Mouse (Mus musculus) lung, postnatal 0 days (tissue): ENCODE data around the gene Tulp2. TPM values are rescaled to one million over a fixed set of nuclear protein-coding genes. Genes with fewer than 3 reads are reported as not detected.
"Not testable (repeated sequence)": the region's sequence is repeated elsewhere in the genome, so short reads cannot be mapped to it uniquely, and the experiment has no call there.

Source experiments
- ATAC-seq: fragments of 200-750 bp; cut with Nextera tagmentation; 2 replicates; pipeline ENCODE4 v1.8.0; 2017; ENCODE audit warnings: moderate library complexity
- DNase-seq: peaks from one replicate; pipeline ENCODE4 v3.0.0-alpha.2; 2016; ENCODE audit warnings: low spot score
- H3K27ac ChIP-seq: fragments of 300-500 bp; sonication (generic); 2 replicates; pipeline ENCODE4 v1.5.1; 2014; ENCODE audit warnings: antibody characterized with exemption, mild to moderate bottlenecking, low read length, mixed read lengths
- H3K27me3 ChIP-seq: fragments of 300-500 bp; sonication (generic); replicated peaks from 2 replicates; pipeline ENCODE4 v1.6.1; 2014; ENCODE audit warnings: low read length, mixed read lengths; ENCODE audit not compliant: insufficient read depth
- H3K36me3 ChIP-seq: fragments of 300-500 bp; sonication (generic); 2 replicates; pipeline ENCODE4 v1.6.1; 2014; ENCODE audit warnings: low read length, mixed read lengths; ENCODE audit not compliant: insufficient read depth
- H3K4me1 ChIP-seq: fragments of 300-500 bp; sonication (generic); 2 replicates; pipeline ENCODE4 v1.6.1; 2014; ENCODE audit warnings: antibody characterized with exemption, low read depth, low read length, mixed read lengths; ENCODE audit not compliant: insufficient read depth
- H3K4me2 ChIP-seq: fragments of 300-500 bp; sonication (generic); replicated peaks from 2 replicates; pipeline ENCODE4 v1.6.1; 2014; ENCODE audit warnings: low read depth, mild to moderate bottlenecking, low read length, moderate library complexity, mixed read lengths
- H3K4me3 ChIP-seq: fragments of 300-500 bp; sonication (generic); 2 replicates; pipeline ENCODE4 v1.5.1; 2014; ENCODE audit warnings: low read depth, low read length
- H3K9ac ChIP-seq: fragments of 300-500 bp; sonication (generic); replicated peaks from 2 replicates; pipeline ENCODE4 v1.6.1; 2014; ENCODE audit warnings: low read depth, mild to moderate bottlenecking
- H3K9me3 ChIP-seq: fragments of 300-500 bp; sonication (generic); 2 replicates; pipeline ENCODE4 v1.6.1; 2016; ENCODE audit warnings: low read length, mixed read lengths
- CTCF ChIP-seq: IDR thresholded peaks from 2 replicates; pipeline ENCODE4 v1.5.1; 2016; ENCODE audit warnings: antibody characterized with exemption, mild to moderate bottlenecking
- EP300 ChIP-seq: IDR thresholded peaks from 2 replicates; pipeline ENCODE4 v1.6.1; 2016; ENCODE audit warnings: antibody characterized with exemption, mild to moderate bottlenecking, control low read depth
- WGBS: fragments of 180-500 bp; shearing (Covaris S2); extraction: QIAGEN DNeasy Blood & Tissue Kit; methylation state at CpG from one replicate; pipeline ENCODE4 v1.1.7; 2014; 5-methylcytosine and 5-hydroxymethylcytosine counted together
- polyA plus RNA-seq: library from polyadenylated mRNA; unstranded; fragments of >200 nt; fragmentation: Nextera tagmentation; extraction: Ambion mirVana; gene quantifications from 2 replicates; pipeline ENCODE4 v1.2.1, GENCODE M21; 2015

Tulp2 gene
- polyA plus RNA-seq, 1 experiment from 2014 or later, result 0.25 TPM

- WGBS, result 25% methylated on average over 7 of the region's 7 CpGs
- Histone ChIP-seq H3K4me2 (peak overlapping the region; percentile 86), H3K36me3 (peaks cover 6% of the 10 kb centered on the region; the same call in 1 of the 2 replicates), H3K4me3 (peak overlapping the region; percentile 79), H3K27me3 (no peaks in the 10 kb centered on the region), H3K27ac (no peak overlapping the region), H3K9ac (0 out of 2 replicates have a peak overlapping the region, but pooled peaks have one; percentile 16), H3K4me1 (peaks cover 6% of the 10 kb centered on the region; the same call in 1 of the 2 replicates), H3K9me3 (no peaks in the 10 kb centered on the region)
- no peak for TF ChIP-seq CTCF
- ATAC-seq (peak; percentile 55), DNase-seq (peak; percentile 74)
Measured at GRCm38 (mm10) chr7:45467090-45467670, 14.5 kb upstream of the Tulp2 start.

GRCm38 (mm10) chr7:45470869-45471268 lies 10.8 kb upstream of the Tulp2 start:
- Histone ChIP-seq H3K9ac (no peak overlapping the region), H3K9me3 (no peaks in the 10 kb centered on the region), H3K4me2 (no peak overlapping the region), H3K4me1 (peaks cover 7% of the 10 kb centered on the region; the same call in 1 of the 2 replicates), H3K4me3 (no peak overlapping the region), H3K36me3 (no peaks in the 10 kb centered on the region), H3K27me3 (no peaks in the 10 kb centered on the region), H3K27ac (no peak overlapping the region)
- no peak for ATAC-seq
- peak; percentile 83 for DNase-seq
- 6% methylated on average over 3 of the region's 3 CpGs for WGBS
- TF ChIP-seq EP300, result no peak
- TF ChIP-seq CTCF, result peak; percentile 85

- H3K4me3 ChIP-seq, result 0 out of 2 replicates have a peak overlapping the region, but pooled peaks have one; percentile 12
- DNase-seq, result peak; percentile 72
Measured at GRCm38 (mm10) chr7:45475291-45475969, 6.2 kb upstream of the Tulp2 start.

GRCm38 (mm10) chr7:45476453-45476852 lies 5.2 kb upstream of the Tulp2 start:
- H3K4me1 ChIP-seq, result 0 out of 2 replicates have a peak, but pooled peaks cover 2% of the 10 kb centered on the region
- H3K9ac ChIP-seq, result no peak overlapping the region
- no peaks in the 10 kb centered on the region for H3K27me3 ChIP-seq
- H3K4me3 ChIP-seq, result no peak overlapping the region
- no peak overlapping the region for H3K27ac ChIP-seq
- no peaks in the 10 kb centered on the region for H3K36me3 ChIP-seq
- DNase-seq, result no peak
- H3K9me3 ChIP-seq, result no peaks in the 10 kb centered on the region
- no peak for TF ChIP-seq CTCF
- no peak for ATAC-seq
- WGBS, result 52% methylated on average over 1 of the region's 1 CpGs
- no peak overlapping the region for H3K4me2 ChIP-seq

More at GRCm38 (mm10) chr7:45475291-45475969, 6.2 kb upstream of the Tulp2 start:
- H3K9ac ChIP-seq, result no peak overlapping the region
- 51% methylated on average over 16 of the region's 16 CpGs for WGBS
- no peaks in the 10 kb centered on the region for H3K9me3 ChIP-seq
- ATAC-seq, result peak; percentile 55
- 0 out of 2 replicates have a peak overlapping the region, but pooled peaks have one; percentile 20 for H3K4me2 ChIP-seq
- no peak overlapping the region for H3K27ac ChIP-seq
- TF ChIP-seq CTCF (no peak), EP300 (no peak)
- 0 out of 2 replicates have a peak, but pooled peaks cover 2% of the 10 kb centered on the region for H3K4me1 ChIP-seq
- no peaks in the 10 kb centered on the region for H3K27me3 ChIP-seq
- H3K36me3 ChIP-seq, result no peaks in the 10 kb centered on the region

GRCm38 (mm10) chr7:45477003-45477402 lies 4.7 kb upstream of the Tulp2 start:
- no peak overlapping the region for H3K4me2 ChIP-seq
- WGBS, result 4% methylated on average over 3 of the region's 3 CpGs
- H3K9me3 ChIP-seq, result no peaks in the 10 kb centered on the region
- no peak overlapping the region for H3K4me3 ChIP-seq
- H3K9ac ChIP-seq, result no peak overlapping the region
- no peaks in the 10 kb centered on the region for H3K36me3 ChIP-seq
- no peaks in the 10 kb centered on the region for H3K27me3 ChIP-seq
- peak; percentile 84 for DNase-seq
- ATAC-seq, result peak; percentile 52
- 0 out of 2 replicates have a peak, but pooled peaks cover 2% of the 10 kb centered on the region for H3K4me1 ChIP-seq
- TF ChIP-seq CTCF (peak; percentile 83), EP300 (no peak)
- no peak overlapping the region for H3K27ac ChIP-seq

- H3K9me3 ChIP-seq, result no peaks in the 10 kb centered on the region
- H3K27ac ChIP-seq, result no peak overlapping the region
- TF ChIP-seq EP300, result no peak
- TF ChIP-seq CTCF, result no peak
- H3K4me3 ChIP-seq, result no peak overlapping the region
- no peak overlapping the region for H3K4me2 ChIP-seq
- no peaks in the 10 kb centered on the region for H3K36me3 ChIP-seq
- DNase-seq, result no peak
- no peak overlapping the region for H3K9ac ChIP-seq
- no peaks in the 10 kb centered on the region for H3K27me3 ChIP-seq
- 0 out of 2 replicates have a peak, but pooled peaks cover 2% of the 10 kb centered on the region for H3K4me1 ChIP-seq
- ATAC-seq, result no peak
- 95% methylated on average over 7 of the region's 7 CpGs for WGBS
Measured at GRCm38 (mm10) chr7:45478774-45479173, 2.9 kb upstream of the Tulp2 start.

GRCm38 (mm10) chr7:45480310-45480709 lies 1.4 kb upstream of the Tulp2 start:
- H3K4me2 ChIP-seq, H3K9me3 ChIP-seq, ATAC-seq, H3K4me1 ChIP-seq, H3K36me3 ChIP-seq, H3K27ac ChIP-seq, H3K9ac ChIP-seq, DNase-seq, H3K27me3 ChIP-seq, H3K4me3 ChIP-seq: not testable (repeated sequence)
- 59% methylated on average over 3 of the region's 4 CpGs for WGBS
